Mouse (Mus musculus) mouse embryonic stem cell (cell line): ENCODE results near the gene Cog1.

Experiments used
- in situ Hi-C, 2 experiments: fragments of 300-500 bp; cut with MboI; formaldehyde crosslinking; loops; 1 replicate in 1 of 2; 3 replicates in 1 of 2; pipeline ENCODE4 v1.14.3; 2019 to 2020; ENCODE audit warnings: low sequenced_read_pairs in 2 of 2, low pct_unique_long_range_greater_than_20kb in 1 of 2, mixed read lengths in 1 of 2; ENCODE audit not compliant: unreplicated experiment in 1 of 2

Gene Cog1

DNA sequence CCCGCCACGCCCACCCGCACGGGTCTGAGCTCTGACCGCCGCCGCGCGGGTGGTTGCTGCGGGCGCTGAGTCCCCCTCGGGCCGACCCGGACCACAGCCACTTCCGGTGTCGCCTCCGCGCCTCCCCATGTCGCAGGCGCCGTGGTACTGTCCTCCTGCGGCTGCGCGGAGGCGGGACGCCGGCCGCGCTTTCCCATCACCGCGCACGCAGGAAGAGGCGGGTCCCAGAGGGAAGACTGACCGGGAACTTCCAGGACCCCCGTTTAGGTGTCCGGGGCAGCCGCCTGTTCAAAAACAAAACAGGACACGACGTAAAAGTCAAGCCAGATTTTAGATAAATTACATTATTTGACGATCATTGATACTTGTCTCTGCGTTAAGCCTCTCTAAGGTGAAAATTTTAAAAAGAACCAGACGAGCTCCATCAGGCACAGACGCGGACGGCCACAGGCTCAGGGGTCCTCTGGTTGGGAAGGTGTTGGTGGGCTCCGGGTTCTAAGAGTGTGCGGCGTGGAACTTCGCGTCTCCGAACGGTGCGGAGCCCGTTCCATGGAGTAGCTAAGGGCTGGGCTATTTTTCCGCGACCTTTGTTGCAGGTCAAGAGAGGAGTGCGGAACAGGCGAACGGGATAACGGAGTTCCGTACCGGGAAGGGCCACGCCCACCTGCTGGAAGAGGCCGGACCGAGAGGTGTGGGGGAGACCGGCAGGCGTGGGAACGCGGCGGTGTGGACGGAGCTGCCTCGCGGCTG, 35.2 kb downstream of the Cog1 start, which contains the start of the genes Fam104a and D11Wsu47e:
TSS of gene Fam104a (minus strand) at position 199 of the 750 bp plus-strand sequence.
TSS of gene D11Wsu47e (plus strand) at position 456 of the 750 bp plus-strand sequence.
- in situ Hi-C loops, result no loop called here

DNA sequence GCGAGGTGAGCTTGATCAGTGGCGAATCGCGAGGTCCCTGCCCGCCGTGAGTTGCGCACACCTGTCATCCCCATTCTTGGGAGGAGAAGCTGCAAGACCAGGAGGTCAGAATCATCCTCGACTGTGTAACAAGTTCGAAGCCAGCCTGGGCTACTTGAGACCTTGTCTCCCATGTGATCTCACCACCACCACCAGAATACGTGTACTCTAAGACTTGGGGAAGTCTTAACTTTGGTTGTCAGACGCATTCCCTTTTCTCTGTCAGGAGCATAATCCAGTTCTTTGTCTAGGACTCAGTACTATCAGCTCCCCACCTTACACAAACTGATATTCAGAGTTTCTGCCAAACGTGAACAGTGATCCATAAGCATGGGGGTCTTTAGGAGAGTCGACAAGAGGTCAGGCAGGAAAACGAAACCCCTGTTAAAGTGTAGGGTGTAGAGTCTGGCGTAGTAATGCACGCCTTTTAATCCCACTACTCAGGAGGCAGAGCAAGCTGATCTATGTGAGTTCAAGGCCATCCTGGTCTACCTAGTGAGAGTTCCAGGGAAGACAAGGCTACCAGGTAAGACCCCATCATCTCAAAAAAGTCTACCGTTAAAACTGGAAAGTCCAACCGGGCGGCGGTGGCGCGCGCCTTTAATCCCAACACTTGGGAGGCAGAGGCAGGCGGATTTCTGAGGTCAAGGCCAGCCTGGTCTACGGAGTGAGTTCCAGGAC, 35.9 kb downstream of the Cog1 start:
- in situ Hi-C loops, result no loop called here

DNA sequence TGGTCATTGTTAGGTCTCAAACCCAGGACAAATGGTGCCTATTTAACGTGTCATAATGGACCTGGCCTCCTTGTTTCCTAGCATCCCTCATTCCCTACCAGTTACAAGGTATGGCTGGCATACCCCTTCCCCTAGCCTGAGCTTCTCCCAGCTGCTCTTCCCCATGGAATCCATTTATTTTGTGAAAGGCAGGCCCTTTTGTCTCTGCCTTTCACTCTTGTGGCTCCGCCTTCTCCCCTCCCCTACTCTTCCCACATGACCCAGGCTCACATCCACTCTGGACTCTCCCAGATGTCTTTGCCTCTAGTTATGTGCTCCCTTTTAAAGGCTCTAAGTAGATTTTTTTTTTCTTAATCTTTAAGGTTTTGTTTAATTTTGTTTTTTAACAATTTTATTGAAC, 38.1 kb downstream of the Cog1 start:
- in situ Hi-C loops, result no loop called here

DNA sequence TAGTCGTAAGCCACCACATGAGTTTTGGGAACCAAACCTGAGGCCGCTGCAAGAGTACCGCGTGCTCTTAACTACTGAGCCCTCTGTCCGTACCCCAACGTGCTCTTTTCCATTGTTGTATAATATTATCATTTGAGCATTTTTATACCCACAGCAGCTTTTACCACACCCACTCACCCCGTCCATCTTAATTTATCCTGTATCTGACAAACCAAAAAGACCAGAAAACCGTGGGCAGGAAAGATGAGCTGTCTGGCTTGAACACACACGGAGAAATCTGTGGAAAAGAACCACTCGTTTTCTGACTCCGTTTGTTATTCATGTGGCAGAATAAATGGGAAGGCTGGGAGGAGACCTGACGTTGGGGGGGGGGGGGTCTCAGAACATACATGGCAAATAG, 41.5 kb downstream of the Cog1 start:
- in situ Hi-C loops, result no loop called here

DNA sequence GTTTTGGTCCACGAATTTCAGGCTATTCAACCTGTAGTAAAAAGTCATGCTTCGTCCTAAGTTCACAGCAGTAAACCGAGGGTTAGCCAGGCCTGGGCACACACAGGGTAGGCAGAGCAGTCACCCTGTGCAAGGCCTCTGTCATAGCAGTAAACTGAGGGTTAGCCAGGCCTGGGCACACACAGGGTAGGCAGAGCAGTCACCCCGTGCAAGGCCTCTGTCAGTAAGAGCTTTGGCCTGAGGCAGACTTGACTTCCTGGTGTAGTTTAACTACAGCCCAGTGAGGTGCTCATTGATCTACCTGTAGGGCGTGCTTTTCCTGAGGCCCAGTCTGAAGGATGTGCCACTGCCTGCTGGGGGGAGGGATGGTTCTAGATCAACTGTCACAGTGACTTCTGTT, 42.3 kb downstream of the Cog1 start:
- in situ Hi-C loops, result no loop called here

DNA sequence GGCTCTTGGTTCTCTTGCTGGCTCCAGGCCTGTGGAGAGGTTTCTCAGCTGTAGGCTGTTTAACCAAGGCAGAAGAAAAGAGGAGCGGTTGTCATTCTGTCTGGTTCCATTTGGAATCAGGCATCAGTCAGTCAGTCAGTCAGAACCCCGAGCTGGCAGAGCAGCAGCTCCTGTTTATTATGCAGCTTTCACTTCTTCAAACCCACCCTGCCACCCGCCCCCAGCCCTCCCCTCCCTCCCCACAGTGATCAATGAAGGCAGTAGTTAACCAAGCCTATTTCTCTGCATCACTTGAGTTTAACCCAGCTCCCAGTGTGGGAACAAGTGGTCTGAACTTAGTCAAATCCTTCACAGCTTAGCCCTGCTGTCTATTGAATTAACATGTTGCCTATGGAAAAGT, 42.9 kb downstream of the Cog1 start:
- in situ Hi-C loops, result no loop called here

DNA sequence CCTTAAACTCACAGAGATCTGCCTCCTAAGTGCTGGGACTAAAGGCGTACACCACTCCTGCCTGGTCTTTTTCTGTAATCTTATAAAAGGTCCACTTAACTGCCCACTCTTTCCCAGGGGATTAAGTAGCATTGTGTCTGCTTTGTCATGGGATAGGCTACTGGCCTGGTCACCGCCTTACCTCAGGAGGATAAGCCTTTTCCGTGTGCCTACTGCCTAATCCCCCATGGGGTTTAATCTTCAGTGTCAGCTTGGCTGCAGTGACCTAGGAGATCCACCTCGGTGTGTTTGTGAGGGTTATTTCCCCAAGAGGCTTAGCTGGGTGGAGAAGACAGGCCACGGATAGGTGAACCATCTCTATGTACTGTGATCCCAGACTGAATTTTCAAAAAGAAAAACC, 48.6 kb downstream of the Cog1 start:
- in situ Hi-C loops, result no loop called here

DNA sequence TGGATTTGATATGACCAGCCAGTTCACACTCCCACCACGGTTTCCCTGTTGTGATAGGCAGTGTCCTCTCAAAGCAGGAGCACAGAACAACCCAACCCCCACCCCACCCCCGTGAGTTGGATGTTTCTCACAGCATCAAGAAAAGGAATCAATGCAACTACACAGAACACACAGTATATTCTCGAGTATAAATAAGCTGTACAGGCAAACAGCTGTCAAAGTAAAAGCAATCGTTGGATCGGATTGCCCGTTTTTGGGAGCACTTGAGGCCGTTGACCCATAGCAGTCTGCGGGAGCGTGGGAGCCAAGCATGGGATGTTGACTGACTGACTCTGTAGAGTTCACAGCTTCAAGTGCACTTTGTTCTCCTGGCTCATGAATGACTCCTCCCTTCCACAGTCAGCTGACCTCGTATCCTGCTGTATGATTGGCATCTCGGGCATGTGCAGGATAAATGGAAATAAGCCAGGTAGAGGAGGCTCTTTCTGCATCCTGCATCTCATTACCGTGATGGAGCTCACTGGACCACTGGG, 49.1 kb downstream of the Cog1 start:
- in situ Hi-C loops, result no loop called here

DNA sequence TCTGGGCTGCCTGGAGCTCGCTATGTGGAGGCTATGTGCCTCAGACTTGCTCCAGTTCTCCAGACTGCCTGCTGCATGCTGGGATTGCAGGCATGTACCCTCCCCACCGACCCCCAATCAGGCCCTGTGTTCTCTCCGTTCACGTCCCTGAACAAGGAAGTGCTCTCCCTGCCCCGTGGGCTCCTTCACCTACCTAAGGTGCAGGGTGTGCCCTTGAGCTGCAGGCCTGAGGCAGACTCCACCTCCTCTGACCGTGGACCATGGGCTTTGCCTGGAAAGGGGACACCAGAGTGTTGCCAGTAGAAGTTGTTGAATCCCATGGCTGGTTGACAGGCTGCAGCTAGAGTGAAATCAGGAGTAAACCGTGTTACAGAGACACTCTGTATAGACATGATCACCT, 50.7 kb downstream of the Cog1 start:
- in situ Hi-C loops, result loop anchor here (5.0 kb wide), 1 partner anchor 113 kb away; no protein-coding TSS in a partner anchor

DNA sequence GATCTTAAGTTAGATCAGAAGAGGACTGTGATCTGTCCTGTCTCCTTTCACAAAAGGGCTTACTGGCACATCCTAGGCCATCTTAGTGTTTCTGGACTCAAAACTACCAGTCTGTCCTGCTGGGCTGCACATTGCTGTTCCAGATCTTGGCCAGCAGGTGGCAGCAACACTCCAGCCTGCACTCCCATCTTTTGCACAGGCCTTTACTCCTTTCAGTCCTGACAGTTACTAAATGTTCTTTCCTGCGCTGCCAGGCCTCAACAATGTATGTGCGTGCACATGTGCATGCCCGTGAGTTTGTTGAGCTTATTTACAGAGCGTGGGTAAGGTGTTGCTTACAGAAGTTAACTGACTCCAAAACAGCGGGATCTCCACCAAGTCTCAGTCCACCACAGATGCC, 54.8 kb downstream of the Cog1 start:
- in situ Hi-C loops, result loop anchor here (5.0 kb wide), 1 partner anchor 109 kb away; no protein-coding TSS in a partner anchor

DNA sequence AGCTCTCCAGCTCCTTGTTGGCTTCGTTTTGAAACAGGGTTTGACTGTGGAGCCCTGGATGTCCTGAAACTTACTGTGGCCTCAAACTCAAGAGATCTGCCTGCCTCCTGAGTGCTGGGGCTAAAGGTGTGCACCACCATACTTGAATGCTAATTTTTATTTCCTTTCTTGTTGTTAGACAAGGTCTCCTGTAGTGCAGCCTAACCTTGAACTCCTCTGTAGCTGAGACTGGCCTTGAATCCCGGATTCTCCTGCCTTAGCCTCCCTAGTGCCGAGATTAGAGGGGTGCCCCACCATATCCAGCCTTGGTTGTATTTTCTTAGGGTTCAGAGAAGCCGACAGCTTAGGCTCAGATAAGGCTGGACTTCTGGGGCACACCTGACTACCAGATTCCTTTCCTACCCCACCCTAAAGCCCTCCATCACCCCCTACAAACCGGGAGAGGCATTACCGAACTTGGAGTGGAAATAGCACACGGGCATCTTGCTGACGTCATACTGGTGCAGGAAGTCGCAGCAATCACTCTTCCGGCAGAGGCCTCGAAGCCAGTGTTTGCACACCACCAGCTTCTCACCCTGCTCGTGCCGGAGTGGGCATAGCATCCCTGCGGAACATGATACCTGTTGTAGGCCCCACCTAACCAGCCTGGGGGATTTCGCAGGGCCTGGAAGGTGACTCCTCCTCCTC, 57.1 kb downstream of the Cog1 start:
- in situ Hi-C loops, result no loop called here

DNA sequence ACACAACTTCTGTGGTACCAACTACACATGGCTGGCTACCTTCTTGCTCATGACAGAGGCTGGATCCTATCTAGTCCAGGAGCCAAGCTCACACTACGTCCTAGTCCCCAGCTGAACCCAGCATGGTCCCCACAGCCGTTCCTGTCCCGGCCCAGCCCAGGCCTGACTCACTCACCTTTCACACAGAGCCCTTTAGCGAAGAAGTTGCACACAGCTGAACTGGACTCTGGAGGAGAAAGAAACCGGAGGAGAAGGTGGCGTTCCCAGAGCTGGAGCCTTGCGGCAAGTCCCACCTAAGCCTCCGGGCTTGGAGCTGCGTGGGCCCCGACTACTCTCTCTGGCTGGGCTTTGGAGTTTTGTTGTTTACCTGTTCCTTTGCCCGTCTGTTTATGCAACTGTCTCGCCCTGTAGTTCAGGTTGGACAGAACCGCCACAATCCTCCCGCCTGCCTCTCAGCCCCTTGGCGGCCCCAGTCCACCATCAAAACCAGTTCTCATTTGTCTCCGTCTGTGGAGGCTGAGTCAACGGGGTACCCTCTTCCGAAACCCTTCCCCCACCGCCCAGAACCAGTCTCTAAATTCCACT, 59.8 kb downstream of the Cog1 start:
- in situ Hi-C loops, result no loop called here

DNA sequence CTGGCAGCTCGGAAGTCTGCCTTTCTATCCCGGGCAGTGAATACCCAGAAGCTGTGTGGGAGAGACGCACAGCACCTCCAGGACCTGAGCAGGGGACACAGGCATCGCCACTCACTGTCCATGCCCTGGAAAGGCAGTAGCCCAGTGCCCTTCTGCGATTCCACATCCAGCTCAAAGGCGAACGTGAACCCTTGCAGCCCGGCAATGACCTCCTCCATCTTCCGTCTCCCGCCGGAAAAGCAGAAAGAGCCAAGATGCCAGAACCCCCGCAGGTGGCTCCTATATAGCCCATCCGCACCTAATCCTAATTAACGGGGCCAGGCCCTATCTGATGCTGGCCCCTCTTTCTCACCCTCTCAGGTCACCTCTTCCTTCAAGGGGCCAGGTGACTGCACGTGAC, 60.3 kb downstream of the Cog1 start:
- in situ Hi-C loops, result no loop called here

DNA sequence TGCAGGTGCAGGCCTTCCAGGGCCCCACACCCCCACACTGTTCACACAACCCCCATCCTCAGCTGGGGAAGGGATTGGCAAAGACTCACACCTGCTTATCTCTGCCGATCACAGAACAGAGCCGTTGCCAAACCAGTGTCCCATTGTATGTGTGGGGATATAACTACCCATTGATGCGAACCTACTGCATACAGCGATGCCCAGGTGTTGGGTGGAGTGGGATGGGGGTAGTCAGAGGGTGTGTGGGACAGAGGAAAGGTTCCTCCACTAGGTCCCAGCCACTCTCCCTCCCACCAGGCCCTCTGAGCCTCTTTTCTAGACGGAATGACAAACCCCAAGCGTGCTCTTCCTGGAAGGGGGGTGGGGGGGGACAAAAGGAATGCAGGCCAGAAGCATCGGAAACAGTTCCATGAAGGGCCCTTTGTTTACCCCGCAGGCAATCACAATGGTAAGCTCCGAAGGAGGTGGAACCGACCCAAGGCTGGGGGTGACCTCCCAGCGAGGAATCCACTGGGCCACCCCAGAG, 60.8 kb downstream of the Cog1 start, which contains the start of gene Cpsf4l:
TSS of gene Cpsf4l (minus strand) at position 287 of the 526 bp plus-strand sequence.
- in situ Hi-C loops, result no loop called here

DNA sequence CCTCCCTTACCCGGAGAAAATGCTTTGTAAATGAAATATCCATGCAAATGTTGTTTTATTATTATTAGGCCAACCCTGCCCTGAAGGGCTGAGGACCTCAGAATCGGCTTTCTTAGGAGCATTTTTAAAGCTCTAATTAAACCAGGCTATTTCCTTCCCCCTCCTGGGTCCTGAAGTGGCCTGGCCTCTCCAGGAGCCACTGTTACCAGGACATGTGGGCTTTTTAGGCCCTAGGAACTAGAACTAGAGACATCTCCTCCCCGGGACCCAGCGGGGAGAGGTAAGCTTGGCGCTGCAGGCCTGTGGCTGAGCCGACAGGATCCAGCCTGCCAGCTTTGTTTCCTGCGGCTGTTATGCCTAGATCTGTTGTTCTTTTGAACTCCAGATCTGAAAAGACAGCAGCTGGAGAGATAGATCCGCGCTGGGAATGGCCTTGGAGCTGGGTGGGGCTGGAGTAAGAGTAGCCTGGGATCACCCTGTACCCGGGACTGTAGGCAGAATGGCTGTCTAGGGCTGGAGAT, 61.3 kb downstream of the Cog1 start:
- in situ Hi-C loops, result no loop called here

DNA sequence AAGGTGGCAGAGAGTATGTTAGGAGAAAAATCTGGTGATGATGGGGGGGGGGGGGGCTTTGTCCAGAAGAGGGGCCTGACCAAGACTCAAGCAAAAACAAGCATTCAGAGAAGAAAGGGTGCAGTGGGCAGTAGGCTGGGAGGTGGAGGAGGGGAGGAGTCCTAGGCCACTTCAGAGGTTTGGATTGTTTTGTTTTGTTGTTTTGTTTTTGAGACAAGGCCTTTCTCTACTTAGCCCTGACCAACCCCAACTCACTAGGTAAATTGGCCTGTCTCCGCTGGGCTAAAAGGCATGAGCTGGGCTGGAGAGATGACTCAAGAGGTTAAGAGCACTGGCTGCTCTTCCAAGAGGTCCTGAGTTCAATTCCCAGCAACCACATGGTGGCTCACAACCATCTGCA, 62.1 kb downstream of the Cog1 start:
- in situ Hi-C loops, result no loop called here

DNA sequence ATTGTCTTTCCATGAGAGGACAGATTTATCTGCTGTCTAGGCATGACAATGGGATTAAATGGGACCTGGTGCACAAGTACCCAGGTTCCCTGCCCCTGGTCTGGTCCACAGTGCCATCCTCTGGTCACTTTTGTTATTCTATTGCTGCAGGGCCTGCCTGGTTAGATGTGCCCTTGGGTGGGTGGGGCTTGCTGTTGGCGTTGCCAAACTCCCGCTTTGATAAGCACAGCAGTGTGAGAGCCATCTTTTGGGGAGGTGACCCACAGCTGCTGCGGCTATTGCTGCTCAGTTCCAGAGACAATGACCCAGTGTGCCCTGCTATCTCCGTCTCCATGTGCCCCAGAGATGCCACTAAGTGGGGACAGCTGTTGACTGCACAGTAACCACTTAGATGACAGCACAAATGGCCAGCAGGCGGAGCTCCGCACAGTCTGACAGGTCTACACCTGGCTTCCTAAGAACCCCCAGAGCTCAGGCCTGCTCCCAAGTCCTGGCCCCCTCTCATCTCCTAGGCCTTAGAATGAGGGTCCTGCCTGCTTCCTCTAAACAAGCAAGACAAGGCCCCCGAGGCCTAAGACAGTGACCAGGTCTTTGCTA, 66.2 kb downstream of the Cog1 start:
- in situ Hi-C loops, result no loop called here

DNA sequence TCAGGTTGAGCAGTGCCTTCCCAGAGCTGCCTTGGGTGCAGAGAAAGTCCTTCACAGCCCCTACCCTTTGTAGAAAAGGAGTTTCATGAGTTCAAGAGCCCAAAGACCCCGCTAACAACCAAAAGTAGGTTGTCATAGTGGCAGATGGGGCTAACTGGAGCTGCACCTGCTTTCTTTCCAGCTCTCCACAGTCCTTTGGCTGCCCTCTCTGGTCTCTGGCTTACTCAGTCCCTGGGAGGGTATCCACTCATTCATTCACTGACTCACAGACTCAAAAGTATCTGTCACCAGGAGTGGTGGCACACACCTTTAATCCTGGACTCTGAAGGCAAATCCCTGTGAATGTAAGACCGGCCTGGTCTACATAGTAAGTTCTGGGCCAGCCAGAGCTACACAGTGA, 67.2 kb downstream of the Cog1 start:
- in situ Hi-C loops, result no loop called here
